Comparison of ENCODE assay signal across 8 mouse cellular contexts in the genomic region with DNA sequence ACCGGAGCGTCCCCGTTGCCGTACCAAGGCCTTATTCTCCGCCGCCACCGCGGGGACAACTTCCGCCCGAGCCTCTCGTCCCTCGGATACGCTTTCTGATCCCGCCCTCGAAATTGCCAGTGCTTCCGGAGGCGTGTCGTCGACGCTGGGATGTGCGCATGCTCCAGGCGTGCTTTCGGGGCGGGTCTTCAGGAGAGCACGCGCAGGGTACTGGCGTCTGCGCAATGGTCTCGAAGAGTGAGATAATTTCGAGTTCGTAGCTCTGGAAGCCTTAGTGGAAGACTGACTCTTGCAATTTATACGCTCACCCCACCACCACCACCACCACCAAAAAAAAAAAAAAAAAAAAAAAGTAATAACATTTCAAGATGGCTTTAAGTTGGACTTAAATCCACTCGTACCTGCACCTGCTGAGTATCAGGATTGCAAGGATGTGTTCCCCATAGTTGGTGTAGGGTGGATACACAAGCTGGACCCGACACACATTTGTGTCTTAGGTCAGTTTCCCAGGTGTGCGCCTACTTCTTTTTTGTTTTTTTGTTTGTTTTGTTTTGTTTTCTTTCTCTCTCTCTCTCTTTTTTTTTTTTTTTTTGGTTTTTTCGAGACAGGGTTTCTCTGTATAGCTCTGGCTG. TPM values are rescaled to one million over a fixed set of nuclear protein-coding genes. Genes with fewer than 3 reads are reported as not detected.
DNase-seq lines count a peak whose midpoint lies in the region; ATAC-seq and TF ChIP-seq lines count a peak whose summit lies in the region.

A gene (minus strand): TSS at position 94 of the 632 bp plus-strand sequence.

- peak; percentile 98 for DNase-seq in MEL (ENCODE audit: low read depth, low spot score)
- DNase-seq in cerebellum, adult 2 months: peak; percentile 94 to 96
- peak; percentile 96 for DNase-seq in forelimb bud, embryonic 11.5 days (ENCODE audit: low read depth, low spot score)
- peak; percentile 90 for DNase-seq in layer of hippocampus, adult 9-10 months (ENCODE audit: low spot score)
- DNase-seq in ovary, postnatal 10 days (ENCODE audit: low spot score): peak; percentile 88
- DNase-seq in thymus, postnatal 10 days (ENCODE audit: low spot score in 2 of 2): peak; percentile 92 to 96

- peak within 1 kb of the TSS; percentile 85 for H3K4me2 ChIP-seq in lung, embryonic 16.5 days (ENCODE audit: low read depth, low read length)

- peaks cover 0 to 6% of the 10 kb centered on the region in 2 experiments; a peak in 1 of 4 replicates for H3K4me1 ChIP-seq in MEL (ENCODE audit: control insufficient read depth in 1 of 2, insufficient read depth in 2 of 2, low read length in 2 of 2)
- H3K4me1 ChIP-seq in cerebellum, adult 2 months (ENCODE audit: control insufficient read depth, insufficient read depth, low read length): peaks cover 6% of the 10 kb centered on the region; the same call in 1 of the 2 replicates
- H3K4me1 ChIP-seq in lung, embryonic 16.5 days (replicated peaks; ENCODE audit: control insufficient read depth, insufficient read depth, low read length): peaks cover 16% of the 10 kb centered on the region

- TF ChIP-seq CTCF in MEL (IDR thresholded peaks at IDR 0.05 in 2 of 3, conservative IDR thresholded peaks at IDR 0.05 in 1 of 3; ENCODE audit: control insufficient read depth in 1 of 3, insufficient read depth in 1 of 3, low read depth in 2 of 3, low read length in 3 of 3, poor library complexity in 1 of 3, severe bottlenecking in 1 of 3): no peak
- TF ChIP-seq CTCF in cerebellum, adult 2 months (IDR thresholded peaks at IDR 0.05; ENCODE audit: borderline replicate concordance, insufficient read depth, low read depth, low read length): no peak

- peaks cover 0 to 1% of the 10 kb centered on the region in 2 experiments; a peak in 2 of 4 replicates for H3K27me3 ChIP-seq in MEL (ENCODE audit: control insufficient read depth in 1 of 2, insufficient read depth in 2 of 2, low read length in 2 of 2)
- no peaks in the 10 kb centered on the region for H3K27me3 ChIP-seq in cerebellum, adult 2 months (ENCODE audit: control insufficient read depth, insufficient read depth, low read length)
- H3K27me3 ChIP-seq in lung, embryonic 16.5 days (ENCODE audit: control insufficient read depth, insufficient read depth, low read depth, low read length): no peaks in the 10 kb centered on the region; the same call in 1 of the 2 replicates

- H3K79me2 ChIP-seq in MEL (ENCODE audit: control insufficient read depth, insufficient read depth, low read length, poor library complexity): peaks cover 34% of the 10 kb centered on the region

- peak within 1 kb of the TSS; percentile 79 to 94 for H3K4me3 ChIP-seq in MEL (ENCODE audit: control insufficient read depth in 1 of 2, insufficient read depth in 1 of 2, low read depth in 2 of 2, low read length in 2 of 2)
- H3K4me3 ChIP-seq in cerebellum, adult 2 months (replicated peaks; ENCODE audit: insufficient read depth, low read depth, low read length): peak within 1 kb of the TSS; percentile 71
- H3K4me3 ChIP-seq in lung, embryonic 16.5 days (ENCODE audit: low read length): peak within 1 kb of the TSS; percentile 93

- TF ChIP-seq POLR2A in MEL (IDR thresholded peaks at IDR 0.05; ENCODE audit: control insufficient read depth in 1 of 2, insufficient read depth in 1 of 2, low read depth in 1 of 2, low read length in 2 of 2, poor library complexity in 1 of 2): peak in 1 of 2 experiments; percentile 88; a peak in 2 of 4 replicates
- TF ChIP-seq POLR2A in cerebellum, adult 2 months (IDR thresholded peaks at IDR 0.05; ENCODE audit: borderline replicate concordance, insufficient read depth, low read length): peak; percentile 81

- ATAC-seq in hematopoietic stem cell, adult 5-6 weeks (replicated peaks in 1 of 2; ENCODE audit: insufficient read depth in 1 of 2, low FRiP score in 2 of 2, low TSS enrichment in 1 of 2, low read depth in 1 of 2, poor library complexity in 2 of 2, severe bottlenecking in 2 of 2): peak; percentile 93 to 96
- ATAC-seq in lung, embryonic 16.5 days (ENCODE audit: low read depth): peak; percentile 97

- TF ChIP-seq EP300 in MEL (IDR thresholded peaks at IDR 0.05; ENCODE audit: low read depth in 1 of 2, low read length in 2 of 2): no peak

- peaks cover 0 to 13% of the 10 kb centered on the region in 2 experiments for H3K36me3 ChIP-seq in MEL (ENCODE audit: control insufficient read depth in 1 of 2, insufficient read depth in 2 of 2, low read length in 2 of 2)
- H3K36me3 ChIP-seq in lung, embryonic 16.5 days (ENCODE audit: control insufficient read depth, insufficient read depth, low read length): peaks cover 5% of the 10 kb centered on the region

- no peaks in the 10 kb centered on the region for H3K9me3 ChIP-seq in MEL (replicated peaks; ENCODE audit: insufficient read depth, low read length)
- H3K9me3 ChIP-seq in lung, embryonic 16.5 days (ENCODE audit: control insufficient read depth, low read length): no peaks in the 10 kb centered on the region

- peak within 1 kb of the TSS; percentile 90 for H3K9ac ChIP-seq in MEL (ENCODE audit: control insufficient read depth, low read depth, low read length, poor library complexity, severe bottlenecking)
- peak within 1 kb of the TSS; percentile 88 for H3K9ac ChIP-seq in lung, embryonic 16.5 days (ENCODE audit: low read length)

- WGBS in cerebellum, adult 2 months: 5% methylated on average over 36 of the region's 36 CpGs
- WGBS in lung, embryonic 16.5 days: 4% methylated on average over 35 of the region's 36 CpGs

- peak within 1 kb of the TSS; percentile 44 for H3K27ac ChIP-seq in MEL (ENCODE audit: control insufficient read depth, low read depth, low read length)
- peak within 1 kb of the TSS; percentile 40; the same call in 1 of the 2 replicates for H3K27ac ChIP-seq in cerebellum, adult 2 months (ENCODE audit: insufficient read depth, low read length)
- no peak within 1 kb of the TSS for H3K27ac ChIP-seq in lung, embryonic 16.5 days (ENCODE audit: low read length)

- no peak for TF ChIP-seq RAD21 in MEL (IDR thresholded peaks at IDR 0.05; ENCODE audit: low read depth, low read length)

TF ChIP-seq in MEL, 35 proteins besides CTCF, POLR2A, EP300 and RAD21:
- TF ChIP-seq POLR2AphosphoS5 (IDR thresholded peaks at IDR 0.05; ENCODE audit: borderline replicate concordance, low read depth, low read length): no peak
- peak; percentile 73; the same call in 1 of the 2 replicates for TF ChIP-seq KAT2A (conservative IDR thresholded peaks at IDR 0.05; ENCODE audit: low read depth, low read length)
- TF ChIP-seq UBTF (IDR thresholded peaks at IDR 0.05; ENCODE audit: borderline replicate concordance, insufficient read depth, low read depth, low read length): no peak
- TF ChIP-seq TBP (IDR thresholded peaks at IDR 0.05; ENCODE audit: low read depth, low read length): peak; percentile 78; the same call in 1 of the 2 replicates
- TF ChIP-seq NRF1 (IDR thresholded peaks at IDR 0.05; ENCODE audit: insufficient read depth, low read depth, low read length, poor library complexity, severe bottlenecking): peak; percentile 95
- no peak for TF ChIP-seq CHD2 (IDR thresholded peaks at IDR 0.05; ENCODE audit: low read length)
- peak; percentile 94 for TF ChIP-seq HCFC1 (IDR thresholded peaks at IDR 0.05; ENCODE audit: low read depth, low read length)
- peak; percentile 44 for TF ChIP-seq TCF12 (IDR thresholded peaks at IDR 0.05; ENCODE audit: low read depth, low read length)
- TF ChIP-seq SIN3A (IDR thresholded peaks at IDR 0.05; ENCODE audit: low read length): peak; percentile 86; the same call in 1 of the 2 replicates
- no peak for TF ChIP-seq JUND (IDR thresholded peaks at IDR 0.05; ENCODE audit: low read depth, low read length)
- peak; percentile 43; the same call in 1 of the 2 replicates for TF ChIP-seq USF1 (IDR thresholded peaks at IDR 0.05; ENCODE audit: low read depth, low read length)
- peak; percentile 77; the same call in 1 of the 2 replicates for TF ChIP-seq POLR2AphosphoS2 (IDR thresholded peaks at IDR 0.05; ENCODE audit: low read length)
- TF ChIP-seq ZC3H11A (IDR thresholded peaks at IDR 0.05; ENCODE audit: low read depth, low read length): no peak
- TF ChIP-seq MYB (IDR thresholded peaks at IDR 0.05; ENCODE audit: low read depth, low read length): no peak
- TF ChIP-seq MYC (IDR thresholded peaks at IDR 0.05; ENCODE audit: low read depth, low read length): peak; percentile 57; the same call in 1 of the 2 replicates
- peak; percentile 91 for TF ChIP-seq ELF1 (IDR thresholded peaks at IDR 0.05; ENCODE audit: low read depth, low read length)
- TF ChIP-seq ZNF384 (IDR thresholded peaks at IDR 0.05; ENCODE audit: low read depth, low read length): peak; percentile 84
- TF ChIP-seq NELFE (IDR thresholded peaks at IDR 0.05; ENCODE audit: low read depth, low read length): peak; percentile 83
- TF ChIP-seq MAZ (IDR thresholded peaks at IDR 0.05; ENCODE audit: low read depth, low read length): no peak
- peak; percentile 82 for TF ChIP-seq MAX (IDR thresholded peaks at IDR 0.05; ENCODE audit: low read length)
- peak; percentile 65; the same call in 1 of the 2 replicates for TF ChIP-seq MXI1 (IDR thresholded peaks at IDR 0.05; ENCODE audit: low read depth, low read length)

RNA-seq across cellular contexts. Expression of the gene that starts here (rescaled TPM):
- total RNA-seq in MEL (2012; rRNA removed): 13.7 and 17.7 TPM in 2 replicates
- polyA plus RNA-seq in MEL (2012; ENCODE audit: insufficient read depth in 1 of 2, insufficient read length in 2 of 2, low read depth in 1 of 2, low replicate concordance in 2 of 2, missing spikeins in 1 of 2): 10 to 100 TPM in 1 of 2 experiments, not detected in 1; 15.5 TPM
- 17.8 and 20.3 TPM in 2 replicates for polyA plus RNA-seq in cerebellum, adult 2 months (2012; rRNA removed)
- 14.4 and 14.8 TPM in 2 replicates for total RNA-seq in hematopoietic stem cell, adult 5-6 weeks (2017)
- polyA plus RNA-seq in lung, embryonic 16.5 days (2015; fragmentation: Nextera tagmentation; extraction: Ambion mirVana): 17.8 TPM in 2 replicates
